Mouse (Mus musculus): Measurements from ENCODE around the gene Bod1.

Bod1 gene

GRCm38 (mm10) chr11:31669172-31669869 lies 2.4 kb downstream of the Bod1 start:
- DNase-seq (ENCODE audit: low spot score in 2 of 2) = no peak

- no peak for DNase-seq (ENCODE audit: low spot score in 2 of 2)
These were observed 7.5 kb downstream of the Bod1 start for GRCm38 (mm10) chr11:31664186-31664585.

GRCm38 (mm10) chr11:31663501-31663900 lies 8.2 kb downstream of the Bod1 start:
- no peak for DNase-seq (ENCODE audit: low spot score in 2 of 2)

- DNase-seq (ENCODE audit: low spot score in 2 of 2) = no peak
These were observed 8.7 kb downstream of the Bod1 start for GRCm38 (mm10) chr11:31662872-31663446.

GRCm38 (mm10) chr11:31662214-31662613 lies 9.5 kb downstream of the Bod1 start:
- no peak for DNase-seq (ENCODE audit: low spot score in 2 of 2)

GRCm38 (mm10) chr11:31657806-31658175 lies 13.9 kb downstream of the Bod1 start:
- DNase-seq (ENCODE audit: low spot score in 2 of 2) = no peak

- no peak for DNase-seq (ENCODE audit: low spot score in 2 of 2)
These were observed 14.4 kb downstream of the Bod1 start for GRCm38 (mm10) chr11:31657168-31657805.

- DNase-seq (ENCODE audit: low spot score in 2 of 2) = no peak
These were observed 22.2 kb downstream of the Bod1 start for GRCm38 (mm10) chr11:31649507-31649906.

GRCm38 (mm10) chr11:31647268-31647667 lies 24.4 kb downstream of the Bod1 start:
- DNase-seq (ENCODE audit: low spot score in 2 of 2) = no peak

- DNase-seq (ENCODE audit: low spot score in 2 of 2) = no peak
These were observed 25.1 kb downstream of the Bod1 start for GRCm38 (mm10) chr11:31646571-31646970.

GRCm38 (mm10) chr11:31643120-31643519 lies 28.6 kb downstream of the Bod1 start:
- no peak for DNase-seq (ENCODE audit: low spot score in 2 of 2)

- no peak for DNase-seq (ENCODE audit: low spot score in 2 of 2)
These were observed 30.4 kb downstream of the Bod1 start for GRCm38 (mm10) chr11:31641066-31641810.

GRCm38 (mm10) chr11:31640187-31640586 lies 31.5 kb downstream of the Bod1 start:
- no peak for DNase-seq (ENCODE audit: low spot score in 2 of 2)

GRCm38 (mm10) chr11:31637788-31638373 lies 33.8 kb downstream of the Bod1 start:
- peak; percentile 26 to 71 for DNase-seq (ENCODE audit: low spot score in 2 of 2)

- DNase-seq (ENCODE audit: low spot score in 2 of 2) = no peak
These were observed 43.0 kb downstream of the Bod1 start for GRCm38 (mm10) chr11:31628700-31629099.

- DNase-seq (ENCODE audit: low spot score in 2 of 2) = no peak
These were observed 50.9 kb downstream of the Bod1 start for GRCm38 (mm10) chr11:31620796-31621195.

- DNase-seq (ENCODE audit: low spot score in 2 of 2) = no peak
These were observed 53.9 kb downstream of the Bod1 start for GRCm38 (mm10) chr11:31617797-31618196.

GRCm38 (mm10) chr11:31617236-31617635 lies 54.4 kb downstream of the Bod1 start:
- no peak for DNase-seq (ENCODE audit: low spot score in 2 of 2)

- DNase-seq (ENCODE audit: low spot score in 2 of 2) = no peak
These were observed 55.0 kb downstream of the Bod1 start for GRCm38 (mm10) chr11:31616722-31617121.
